Mouse (Mus musculus) MEL (cell line): ENCODE measurements at regions not wholly inside any gene's neighbourhood (a gene's known extent, or its start where the extent isn't known, plus 50 kb on each side); places are given as distances from the start of the nearest gene placed in this dataset.
A peak's percentile ranks its signal among the peaks of the same experiment; 100 is the strongest.

Source experiments
- DNase-seq: peaks from one replicate; pipeline ENCODE4 v3.0.0; 2011; ENCODE audit warnings: low read depth, low spot score
- H3K27ac ChIP-seq: 2 replicates; pipeline ENCODE4 v1.5.1; 2012; ENCODE audit warnings: low read depth, mild to moderate bottlenecking, control low read depth, low read length, moderate library complexity; ENCODE audit not compliant: control insufficient read depth
- H3K27me3 ChIP-seq, 2 experiments: fragments of 150-350 bp in 1 of 2; sonication (generic) in 1 of 2; 2 replicates each; pipeline ENCODE4 v1.6.1; 2012; ENCODE audit warnings: low read length in 2 of 2, mild to moderate bottlenecking in 2 of 2, improper control_type of control experiment in 1 of 2, moderate library complexity in 1 of 2; ENCODE audit not compliant: insufficient read depth in 2 of 2, control insufficient read depth in 1 of 2
- H3K36me3 ChIP-seq, 2 experiments: 2 replicates each; pipeline ENCODE4 v1.6.1; 2012 to 2014; ENCODE audit warnings: low read length in 2 of 2, improper control_type of control experiment in 1 of 2, inconsistent platforms in 1 of 2, mild to moderate bottlenecking in 1 of 2; ENCODE audit not compliant: insufficient read depth in 2 of 2, control insufficient read depth in 1 of 2
- H3K4me1 ChIP-seq, 2 experiments: fragments of 150-350 bp in 1 of 2; sonication (generic) in 1 of 2; 2 replicates each; pipeline ENCODE4 v1.6.1; 2012; ENCODE audit warnings: low read length in 2 of 2, improper control_type of control experiment in 1 of 2, mild to moderate bottlenecking in 1 of 2; ENCODE audit not compliant: insufficient read depth in 2 of 2, control insufficient read depth in 1 of 2
- H3K4me3 ChIP-seq, 2 experiments: fragments of 150-350 bp in 1 of 2; sonication (generic) in 1 of 2; 2 replicates each; pipeline ENCODE4 v1.5.1; 2012; ENCODE audit warnings: low read depth in 2 of 2, low read length in 2 of 2, mild to moderate bottlenecking in 2 of 2, moderate library complexity in 2 of 2, control low read depth in 1 of 2, improper control_type of control experiment in 1 of 2; ENCODE audit not compliant: control insufficient read depth in 1 of 2, insufficient read depth in 1 of 2
- H3K79me2 ChIP-seq: 2 replicates; pipeline ENCODE4 v1.6.1; 2012; ENCODE audit warnings: mild to moderate bottlenecking, low read length, moderate library complexity; ENCODE audit not compliant: control insufficient read depth, poor library complexity, insufficient read depth
- H3K9ac ChIP-seq: 2 replicates; pipeline ENCODE4 v1.6.1; 2012; ENCODE audit warnings: low read depth, mild to moderate bottlenecking, control low read depth, low read length, moderate library complexity; ENCODE audit not compliant: control insufficient read depth, poor library complexity, severe bottlenecking
- H3K9me3 ChIP-seq: fragments of 150-350 bp; sonication (generic); replicated peaks from 2 replicates; pipeline ENCODE4 v1.6.1; 2012; ENCODE audit warnings: mild to moderate bottlenecking, low read length, improper control_type of control experiment, moderate library complexity; ENCODE audit not compliant: insufficient read depth
- BHLHE40 ChIP-seq: IDR thresholded peaks from 2 replicates; pipeline ENCODE4 v1.6.1; 2012; ENCODE audit warnings: low read depth, mild to moderate bottlenecking, inconsistent platforms, low read length, improper control_type of control experiment, borderline replicate concordance
- CTCF ChIP-seq, 3 experiments: IDR thresholded peaks in 2 of 3; conservative IDR thresholded peaks in 1 of 3; 2 replicates each; pipeline ENCODE4 v1.5.1; 2011 to 2012; ENCODE audit warnings: low read length in 3 of 3, low read depth in 2 of 3, mild to moderate bottlenecking in 2 of 3, improper control_type of control experiment in 1 of 3, inconsistent platforms in 1 of 3, mixed read lengths in 1 of 3, moderate library complexity in 1 of 3; ENCODE audit not compliant: control insufficient read depth in 1 of 3, insufficient read depth in 1 of 3, poor library complexity in 1 of 3, severe bottlenecking in 1 of 3
- GATA1 ChIP-seq: IDR thresholded peaks from 2 replicates; pipeline ENCODE4 v1.6.1; 2011; ENCODE audit warnings: low read depth, low read length, improper control_type of control experiment
- HCFC1 ChIP-seq: IDR thresholded peaks from 2 replicates; pipeline ENCODE4 v1.6.1; 2012; ENCODE audit warnings: low read depth, mild to moderate bottlenecking, inconsistent platforms, low read length, improper control_type of control experiment, moderate library complexity
- KAT2A ChIP-seq: conservative IDR thresholded peaks from 2 replicates; pipeline ENCODE4 v1.6.1; 2012; ENCODE audit warnings: low read depth, low read length, improper control_type of control experiment, inconsistent platforms
- MAX ChIP-seq: IDR thresholded peaks from 2 replicates; pipeline ENCODE4 v1.6.1; 2011; ENCODE audit warnings: low read length, improper control_type of control experiment
- MYB ChIP-seq: IDR thresholded peaks from 2 replicates; pipeline ENCODE4 v1.6.1; 2011; ENCODE audit warnings: mild to moderate bottlenecking, low read depth, low read length, improper control_type of control experiment
- NRF1 ChIP-seq: IDR thresholded peaks from 2 replicates; pipeline ENCODE4 v1.6.1; 2014; ENCODE audit warnings: low read depth, mild to moderate bottlenecking, inconsistent platforms, low read length, improper control_type of control experiment, moderate library complexity; ENCODE audit not compliant: poor library complexity, insufficient read depth, severe bottlenecking
- POLR2AphosphoS2 ChIP-seq: IDR thresholded peaks from 2 replicates; pipeline ENCODE4 v1.6.1; 2011; ENCODE audit warnings: low read length, improper control_type of control experiment
- RAD21 ChIP-seq: IDR thresholded peaks from 2 replicates; pipeline ENCODE4 v1.6.1; 2011; ENCODE audit warnings: mild to moderate bottlenecking, low read depth, low read length, improper control_type of control experiment
- RCOR1 ChIP-seq: IDR thresholded peaks from 2 replicates; pipeline ENCODE4 v1.6.1; 2012; ENCODE audit warnings: low read depth, mild to moderate bottlenecking, inconsistent platforms, low read length, improper control_type of control experiment
- SMC3 ChIP-seq: IDR thresholded peaks from 2 replicates; pipeline ENCODE4 v1.6.1; 2011; ENCODE audit warnings: low read depth, low read length, improper control_type of control experiment
- ZMIZ1 ChIP-seq: IDR thresholded peaks from 2 replicates; pipeline ENCODE4 v1.6.1; 2012; ENCODE audit warnings: low read depth, mild to moderate bottlenecking, inconsistent platforms, low read length, improper control_type of control experiment, moderate library complexity

GRCm38 (mm10) chr10:23413794-23414518 lies 63.4 kb upstream of the Eya4 start:
- H3K4me3 ChIP-seq, result no peak overlapping the region
- no peaks in the 10 kb centered on the region for H3K79me2 ChIP-seq
- H3K27ac ChIP-seq, result no peak overlapping the region
- no peaks in the 10 kb centered on the region for H3K36me3 ChIP-seq
- H3K27me3 ChIP-seq, result no peaks in the 10 kb centered on the region
- H3K4me1 ChIP-seq, result no peaks in the 10 kb centered on the region
- no peak overlapping the region for H3K9ac ChIP-seq
- no peak for TF ChIP-seq CTCF (IDR thresholded peaks at IDR 0.05 in 2 of 3, conservative IDR thresholded peaks at IDR 0.05 in 1 of 3; ENCODE audit: control insufficient read depth in 1 of 3, insufficient read depth in 1 of 3, low read depth in 2 of 3, low read length in 3 of 3, poor library complexity in 1 of 3, severe bottlenecking in 1 of 3)
- TF ChIP-seq MAX, result no peak
- TF ChIP-seq KAT2A, result no peak
- no peak for TF ChIP-seq GATA1
- TF ChIP-seq NRF1, result no peak
- no peak for TF ChIP-seq BHLHE40
- TF ChIP-seq RAD21, result no peak
- no peak for TF ChIP-seq HCFC1
- no peak for TF ChIP-seq RCOR1
- H3K9me3 ChIP-seq, result no peaks in the 10 kb centered on the region
- no peak for DNase-seq

- Histone ChIP-seq H3K27me3 (no peaks in the 10 kb centered on the region; a peak in 2 of 4 replicates), H3K4me1 (no peaks in the 10 kb centered on the region), H3K9ac (no peak overlapping the region), H3K79me2 (no peaks in the 10 kb centered on the region), H3K9me3 (no peaks in the 10 kb centered on the region), H3K27ac (no peak overlapping the region), H3K4me3 (no peak overlapping the region), H3K36me3 (no peaks in the 10 kb centered on the region)
- DNase-seq, result no peak
- TF ChIP-seq SMC3, result peak; percentile 34
- no peak for TF ChIP-seq MYB
- no peak for TF ChIP-seq RCOR1
- TF ChIP-seq RAD21, result peak; percentile 41
- TF ChIP-seq ZMIZ1, result no peak
- no peak for TF ChIP-seq POLR2AphosphoS2
- TF ChIP-seq CTCF (IDR thresholded peaks at IDR 0.05 in 2 of 3, conservative IDR thresholded peaks at IDR 0.05 in 1 of 3; ENCODE audit: control insufficient read depth in 1 of 3, insufficient read depth in 1 of 3, low read depth in 2 of 3, low read length in 3 of 3, poor library complexity in 1 of 3, severe bottlenecking in 1 of 3), result peak in 1 of 3 experiments; percentile 43; a peak in 2 of 6 replicates
These were observed 52.9 kb upstream of the Eya4 start for GRCm38 (mm10) chr10:23403351-23403938.
